Mouse (Mus musculus) limb, embryonic 11.5 days (tissue): ENCODE data around the gene Lamp2. TPM values are rescaled to one million over a fixed set of nuclear protein-coding genes. Genes with fewer than 3 reads are reported as not detected.
"Not testable (repeated sequence)": the region's sequence is repeated elsewhere in the genome, so short reads cannot be mapped to it uniquely, and the experiment has no call there.

Experiments
- ATAC-seq: fragments of 200-750 bp; cut with Nextera tagmentation; 2 replicates; pipeline ENCODE4 v1.8.0; 2017; ENCODE audit warnings: low read depth; ENCODE audit not compliant: insufficient number of reproducible peaks, low FRiP score, low TSS enrichment
- DNase-seq: peaks from one replicate; pipeline ENCODE4 v3.0.0-alpha.2; 2015; ENCODE audit warnings: low spot score
- H3K27ac ChIP-seq: fragments of 300-500 bp; sonication (generic); replicated peaks from 2 replicates; pipeline ENCODE4 v1.5.1; 2014; ENCODE audit warnings: low read depth, mild to moderate bottlenecking, low read length
- H3K27me3 ChIP-seq: fragments of 300-500 bp; sonication (generic); 2 replicates; pipeline ENCODE4 v1.6.1; 2014; ENCODE audit warnings: mild to moderate bottlenecking, low read length, mixed read lengths; ENCODE audit not compliant: control insufficient read depth, insufficient read depth
- H3K36me3 ChIP-seq: fragments of 300-500 bp; sonication (generic); 2 replicates; pipeline ENCODE4 v1.6.1; 2014; ENCODE audit warnings: mild to moderate bottlenecking, low read length, moderate library complexity, mixed read lengths; ENCODE audit not compliant: control insufficient read depth, insufficient read depth
- H3K4me1 ChIP-seq: fragments of 300-500 bp; sonication (generic); 2 replicates; pipeline ENCODE4 v1.6.1; 2014; ENCODE audit warnings: low read length, mixed read lengths; ENCODE audit not compliant: control insufficient read depth, insufficient read depth
- H3K4me2 ChIP-seq: fragments of 300-500 bp; sonication (generic); 2 replicates; pipeline ENCODE4 v1.6.1; 2014; ENCODE audit warnings: low read depth, mild to moderate bottlenecking, moderate library complexity; ENCODE audit not compliant: severe bottlenecking
- H3K4me3 ChIP-seq: fragments of 300-500 bp; sonication (generic); 2 replicates; pipeline ENCODE4 v1.5.1; 2014; ENCODE audit warnings: low read depth, low read length
- H3K9ac ChIP-seq: fragments of 300-500 bp; sonication (generic); 2 replicates; pipeline ENCODE4 v1.6.1; 2014; ENCODE audit warnings: mild to moderate bottlenecking, low read length
- H3K9me3 ChIP-seq: fragments of 300-500 bp; sonication (generic); 2 replicates; pipeline ENCODE4 v1.6.1; 2016; ENCODE audit warnings: low read length; ENCODE audit not compliant: control insufficient read depth
- WGBS: fragments of 180-500 bp; shearing (Covaris S2); extraction: QIAGEN DNeasy Blood & Tissue Kit; methylation state at CpG from one replicate; pipeline ENCODE4 v1.1.7; 2014; 5-methylcytosine and 5-hydroxymethylcytosine counted together
- polyA plus RNA-seq: library from polyadenylated mRNA; unstranded; fragments of >200 nt; fragmentation: Nextera tagmentation; extraction: Ambion mirVana; gene quantifications from 2 replicates; pipeline ENCODE4 v1.2.1, GENCODE M21; 2014

The Lamp2 gene
- 88.4 and 89.2 TPM in 2 replicates for polyA plus RNA-seq

DNA sequence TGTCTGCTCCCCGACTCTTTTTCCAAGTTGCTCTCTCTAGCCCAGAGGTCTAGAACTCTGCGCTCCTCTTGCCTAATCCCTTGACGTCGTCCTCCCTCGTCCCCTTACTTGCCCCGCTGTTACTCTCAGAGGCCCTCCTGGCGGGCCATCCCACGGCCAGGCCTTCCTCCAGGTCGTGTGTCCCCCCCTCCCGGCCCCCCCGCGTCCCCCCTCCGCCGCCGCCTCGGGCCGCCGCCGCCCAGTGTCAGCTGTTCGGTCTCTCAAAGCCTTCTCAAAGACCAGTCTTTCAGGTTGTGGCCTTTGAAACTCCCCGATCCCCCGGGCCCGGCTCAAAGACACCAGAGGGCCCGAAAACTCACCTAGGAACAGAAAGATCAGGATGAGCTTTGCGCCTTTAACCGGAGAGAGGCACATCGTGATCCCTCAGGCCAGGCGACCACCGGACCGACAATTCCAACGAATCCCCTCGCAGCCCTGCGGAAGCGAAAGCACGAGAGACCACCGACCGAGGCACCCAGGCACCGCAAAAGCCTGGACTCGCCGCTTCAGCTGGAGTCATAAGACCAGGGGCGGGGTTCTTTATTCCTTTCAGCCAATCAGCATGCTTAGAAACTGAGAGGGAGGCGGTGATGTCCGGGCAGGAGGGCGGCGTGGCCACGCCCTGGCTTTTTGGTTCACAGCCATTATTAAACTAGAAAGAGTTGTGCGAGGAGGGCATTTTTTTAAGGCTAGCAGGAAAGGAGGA is at the start of gene Lamp2:
Gene Lamp2, minus strand, starts transcription at position 565 of the 745 bp plus-strand sequence.
- no peaks in the 10 kb centered on the region for H3K36me3 ChIP-seq

DNA sequence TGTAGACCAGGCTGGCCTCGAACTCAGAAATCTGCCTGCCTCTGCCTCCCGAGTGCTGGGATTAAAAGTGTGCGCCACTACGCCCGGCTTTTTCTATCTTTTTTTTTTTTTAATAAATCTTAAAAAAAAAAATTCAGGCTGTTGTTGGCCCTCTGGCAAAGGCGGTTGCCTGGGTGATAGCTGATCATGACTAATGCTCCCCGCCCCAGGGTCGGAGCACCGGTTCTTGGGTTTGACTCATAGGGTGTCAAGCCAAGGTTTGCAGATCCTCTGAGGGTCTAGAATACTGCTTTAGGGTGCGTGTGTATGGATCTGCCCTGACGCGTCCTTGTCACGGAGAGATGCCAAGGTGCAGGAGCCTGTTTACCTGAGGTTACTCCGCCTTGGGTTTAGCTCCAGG is 48.6 kb upstream of the Lamp2 start:
- Histone ChIP-seq H3K9ac (no peak overlapping the region), H3K27ac (no peak overlapping the region), H3K4me2 (no peak overlapping the region), H3K4me1 (no peaks in the 10 kb centered on the region), H3K9me3 (no peaks in the 10 kb centered on the region), H3K27me3 (no peaks in the 10 kb centered on the region), H3K36me3 (no peaks in the 10 kb centered on the region), H3K4me3 (no peak overlapping the region)
- 93% methylated on average over 13 of the region's 14 CpGs for WGBS
- DNase-seq (no peak), ATAC-seq (no peak)

More for the DNA sequence above, at the start of gene Lamp2:
- Histone ChIP-seq H3K9me3 (no peaks in the 10 kb centered on the region), H3K9ac (peak within 1 kb of the TSS; percentile 61), H3K27me3 (no peaks in the 10 kb centered on the region), H3K27ac (0 out of 2 replicates have a peak within 1 kb of the TSS, but pooled peaks have one; percentile 30), H3K4me2 (peak within 1 kb of the TSS; percentile 34), H3K4me1 (no peaks in the 10 kb centered on the region), H3K4me3 (peak within 1 kb of the TSS; percentile 61)
- WGBS = 17% methylated on average over 35 of the region's 47 CpGs
- DNase-seq (peak; percentile 75), ATAC-seq (peak; percentile 96)

DNA sequence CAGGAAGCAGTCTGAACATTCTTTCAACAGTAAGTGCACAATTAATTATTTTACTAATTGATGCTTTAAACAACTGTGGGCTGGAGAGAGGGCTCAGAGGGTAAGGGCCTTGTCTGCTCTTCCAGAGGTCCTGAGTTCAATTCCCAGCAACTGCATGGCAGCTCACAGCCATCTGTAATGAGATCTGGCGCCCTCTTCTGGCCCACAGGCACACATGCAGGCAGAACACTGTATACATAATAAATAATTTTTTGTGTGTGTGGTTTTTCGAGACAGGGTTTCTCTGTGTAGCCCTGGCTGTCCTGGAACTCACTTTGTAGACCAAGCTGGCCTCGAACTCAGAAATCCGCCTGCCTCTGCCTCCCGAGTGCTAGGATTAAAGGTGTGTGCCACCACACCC is 45.9 kb upstream of the Lamp2 start:
- H3K27ac ChIP-seq, ATAC-seq, H3K9me3 ChIP-seq, H3K4me2 ChIP-seq, H3K27me3 ChIP-seq, H3K4me3 ChIP-seq, H3K36me3 ChIP-seq, H3K4me1 ChIP-seq, DNase-seq, H3K9ac ChIP-seq: not testable (repeated sequence)
- WGBS = 68% methylated on average over 5 of the region's 5 CpGs

DNA sequence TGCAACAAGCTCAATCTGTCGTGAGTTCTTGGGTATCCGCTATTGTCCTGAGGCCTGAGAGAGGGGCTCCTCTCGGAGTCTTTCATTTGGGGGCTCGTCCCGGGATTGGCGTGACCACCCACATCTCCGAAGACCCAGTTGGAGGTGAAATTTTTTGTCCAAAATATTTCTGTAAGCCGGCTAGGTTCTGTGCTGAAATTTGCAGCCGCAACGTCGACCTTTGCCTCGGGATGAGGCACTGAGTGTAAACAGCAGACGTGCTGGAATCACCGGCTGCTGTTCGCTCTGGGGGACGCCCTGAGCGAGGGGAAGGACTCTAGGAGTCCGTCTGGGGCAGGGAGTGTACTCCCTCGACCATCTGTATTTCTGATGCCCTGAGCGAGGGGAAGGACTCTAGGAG is 29.2 kb upstream of the Lamp2 start:
- H3K4me2 ChIP-seq, H3K27ac ChIP-seq, H3K9ac ChIP-seq, H3K9me3 ChIP-seq, H3K27me3 ChIP-seq, DNase-seq, H3K4me1 ChIP-seq, H3K36me3 ChIP-seq, H3K4me3 ChIP-seq, ATAC-seq: not testable (repeated sequence)
- 26% methylated on average over 20 of the region's 20 CpGs for WGBS

DNA sequence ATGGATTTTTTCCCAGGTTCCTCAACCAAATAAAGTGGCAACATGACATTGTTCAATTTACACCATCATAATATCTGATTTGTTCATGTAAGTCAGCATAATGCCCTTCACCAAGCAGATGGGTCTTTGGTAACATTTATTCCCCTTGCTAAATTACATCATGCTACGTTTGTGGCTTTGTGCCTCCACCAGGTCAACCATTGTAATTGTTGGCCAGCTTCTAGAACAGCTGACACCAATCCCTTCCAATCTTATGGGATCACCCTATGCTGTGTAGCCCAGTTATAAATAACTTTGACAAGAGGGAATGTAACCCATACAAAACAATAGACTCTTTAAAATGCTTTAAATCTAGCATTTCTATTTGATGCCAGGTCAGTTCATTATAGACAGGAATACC is 22.3 kb upstream of the Lamp2 start:
- Histone ChIP-seq H3K4me1 (no peaks in the 10 kb centered on the region), H3K9ac (no peak overlapping the region), H3K36me3 (no peaks in the 10 kb centered on the region), H3K4me2 (no peak overlapping the region), H3K27me3 (no peaks in the 10 kb centered on the region), H3K9me3 (no peaks in the 10 kb centered on the region), H3K27ac (no peak overlapping the region), H3K4me3 (no peak overlapping the region)
- ATAC-seq (no peak), DNase-seq (no peak)
- WGBS = 73% methylated on average over 1 of the region's 1 CpGs

DNA sequence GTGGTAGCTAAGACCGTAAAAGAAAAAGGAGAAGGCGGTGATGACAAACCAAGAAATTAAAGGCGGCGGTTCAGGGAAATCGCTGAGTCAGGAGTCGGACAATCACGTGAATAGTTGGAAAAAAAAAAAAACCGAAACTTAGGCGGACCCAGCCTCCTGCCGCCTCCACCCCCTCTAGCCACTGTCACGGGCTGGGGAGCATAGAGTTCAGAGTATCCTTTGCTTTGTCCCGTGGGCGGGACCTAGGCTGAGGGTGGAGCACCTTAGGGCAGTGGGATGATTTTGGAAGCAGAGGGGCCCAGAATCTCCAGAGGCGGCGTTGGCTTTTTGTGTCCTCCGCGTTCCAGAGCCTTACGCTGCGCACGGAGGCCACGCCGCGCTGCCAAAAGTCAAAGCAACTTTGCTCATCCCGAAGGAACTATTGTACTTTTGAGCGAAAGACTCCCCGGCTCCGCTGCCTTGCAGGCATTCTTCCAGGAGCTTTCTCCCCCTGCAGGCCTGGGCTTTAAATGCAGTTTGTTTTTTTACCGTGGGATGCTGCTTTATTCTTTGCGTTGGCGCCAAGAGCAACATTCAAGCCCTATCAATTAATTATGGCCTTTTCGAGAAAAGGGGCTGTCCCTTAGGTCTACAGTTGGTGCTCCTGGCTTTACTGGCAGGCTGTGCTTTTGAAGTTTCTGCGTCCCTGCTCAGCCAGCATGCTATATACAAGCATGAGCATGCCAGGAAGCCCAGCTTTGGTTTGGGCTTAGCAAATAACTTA is 17.5 kb upstream of the Lamp2 start:
- WGBS = 14% methylated on average over 32 of the region's 32 CpGs
- peak; percentile 97 for ATAC-seq
- Histone ChIP-seq H3K9ac (peak overlapping the region; percentile 30; the same call in 1 of the 2 replicates), H3K36me3 (no peaks in the 10 kb centered on the region), H3K4me2 (peak overlapping the region; percentile 33), H3K4me1 (no peaks in the 10 kb centered on the region), H3K27me3 (no peaks in the 10 kb centered on the region), H3K27ac (peak overlapping the region; percentile 73; the same call in 1 of the 2 replicates), H3K9me3 (no peaks in the 10 kb centered on the region), H3K4me3 (peak overlapping the region; percentile 35)
- peak; percentile 76 for DNase-seq

DNA sequence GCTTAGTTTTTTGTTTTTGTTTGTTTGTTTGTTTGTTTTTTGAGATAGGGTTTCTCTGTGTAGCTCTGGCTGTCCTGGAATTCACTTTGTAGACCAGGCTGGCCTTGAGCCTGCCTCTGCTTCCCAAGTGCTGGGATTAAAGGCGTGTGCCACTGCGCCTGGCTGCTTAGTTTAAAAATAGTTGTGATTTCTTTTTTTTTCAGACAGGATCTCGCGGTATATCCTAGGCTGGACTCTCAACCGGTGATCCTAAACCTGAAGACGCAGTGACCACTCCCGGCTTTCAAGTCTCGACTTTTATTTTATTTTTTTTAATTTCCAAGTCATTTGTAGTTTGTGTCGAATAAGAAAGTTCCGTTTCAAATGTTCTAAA is 16.9 kb upstream of the Lamp2 start:
- Histone ChIP-seq H3K36me3 (no peaks in the 10 kb centered on the region), H3K4me1 (no peaks in the 10 kb centered on the region), H3K27ac (no peak overlapping the region), H3K4me2 (no peak overlapping the region), H3K9me3 (no peaks in the 10 kb centered on the region), H3K4me3 (peak overlapping the region; percentile 35), H3K27me3 (no peaks in the 10 kb centered on the region), H3K9ac (no peak overlapping the region)
- DNase-seq (no peak), ATAC-seq (peak; percentile 54; the same call in 1 of the 2 replicates)
- WGBS = 20% methylated on average over 10 of the region's 10 CpGs

DNA sequence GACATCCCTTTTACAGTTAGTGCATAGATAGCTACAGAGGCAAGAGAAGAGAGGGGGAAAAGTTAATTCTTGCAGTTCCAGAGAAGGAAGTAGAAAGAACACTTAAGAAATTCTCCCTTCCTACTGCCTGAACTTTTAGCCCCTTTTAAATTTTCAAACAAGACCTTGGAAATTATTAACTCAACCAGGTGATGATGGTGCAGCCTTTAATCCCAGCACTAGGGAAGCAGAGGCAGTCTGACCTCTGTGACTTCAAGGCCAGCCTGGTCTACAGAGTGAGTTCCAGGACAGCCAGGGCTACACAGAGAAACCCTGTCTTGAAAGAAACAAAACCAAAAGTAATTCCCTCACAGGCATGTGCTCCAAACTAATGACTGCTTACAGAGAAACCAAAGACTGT is 10.0 kb upstream of the Lamp2 start:
- H3K9me3 ChIP-seq = no peaks in the 10 kb centered on the region
- no peaks in the 10 kb centered on the region for H3K4me1 ChIP-seq
- DNase-seq (no peak), ATAC-seq (no peak)
- H3K4me3 ChIP-seq = no peak overlapping the region
- no peak overlapping the region for H3K4me2 ChIP-seq
- H3K9ac ChIP-seq = no peak overlapping the region
- H3K27ac ChIP-seq = no peak overlapping the region
- H3K36me3 ChIP-seq = no peaks in the 10 kb centered on the region
- no peaks in the 10 kb centered on the region for H3K27me3 ChIP-seq
